Mouse (Mus musculus) brain, adult 10 weeks (tissue): ENCODE measurements around the gene Sik2. TPM values are rescaled to one million over a fixed set of nuclear protein-coding genes. Genes with fewer than 3 reads are reported as not detected.

Experiments
- polyA plus RNA-seq: library from polyadenylated mRNA; stranded (reverse); fragments of 350-450 nt; fragmentation: Illumina TruSeq; extraction: RNeasy Lipid Tissue Mini Kit (QIAGEN cat#74804); gene quantifications from one replicate; pipeline ENCODE4 v1.2.3, GENCODE M21; 2015; ENCODE audit warnings: low read depth, low replicate concordance

Sik2 gene
- polyA plus RNA-seq = 20.4 TPM

GRCm38 (mm10) chr9:51008841-51009655 is at the start of gene Sik2:
Sik2 (minus strand) TSS chr9:51009073.

GRCm38 (mm10) chr9:50845081-50845480 is 163.8 kb downstream of the Sik2 start, which contains the start of gene Ppp2r1b:
Ppp2r1b (plus strand) TSS chr9:50845301.

Other genes with a start within 250 kb of the Sik2 start
- 6.2 TPM for gene Fdxacb1, start 240.8 kb downstream of the Sik2 start, polyA plus RNA-seq
- gene Alg9, start 234.1 kb downstream of the Sik2 start, polyA plus RNA-seq = 16.3 TPM
- 84.8 TPM for gene 1110032A03Rik, start 233.6 kb downstream of the Sik2 start, polyA plus RNA-seq
- 12.9 TPM for gene Ppp2r1b, start 163.8 kb downstream of the Sik2 start, polyA plus RNA-seq
- gene Btg4, start 51.8 kb upstream of the Sik2 start, polyA plus RNA-seq = not detected
- gene Layn, start 68.0 kb upstream of the Sik2 start, polyA plus RNA-seq = 10.4 TPM
- gene 4833427G06Rik, start 93.0 kb upstream of the Sik2 start, polyA plus RNA-seq = 1.4 TPM
- not detected for gene Gm32742, start 156.4 kb upstream of the Sik2 start, polyA plus RNA-seq
- gene Pou2af1, start 204.6 kb upstream of the Sik2 start, polyA plus RNA-seq = not detected